Mouse (Mus musculus): ENCODE results near the gene Ccdc153. TPM values are rescaled to one million over a fixed set of nuclear protein-coding genes. Genes with fewer than 3 reads are reported as not detected.
A peak's percentile ranks its signal among the peaks of the same experiment; 100 is the strongest.

The Ccdc153 gene
- polyA plus RNA-seq, 1 experiment: 13.0 TPM

DNA sequence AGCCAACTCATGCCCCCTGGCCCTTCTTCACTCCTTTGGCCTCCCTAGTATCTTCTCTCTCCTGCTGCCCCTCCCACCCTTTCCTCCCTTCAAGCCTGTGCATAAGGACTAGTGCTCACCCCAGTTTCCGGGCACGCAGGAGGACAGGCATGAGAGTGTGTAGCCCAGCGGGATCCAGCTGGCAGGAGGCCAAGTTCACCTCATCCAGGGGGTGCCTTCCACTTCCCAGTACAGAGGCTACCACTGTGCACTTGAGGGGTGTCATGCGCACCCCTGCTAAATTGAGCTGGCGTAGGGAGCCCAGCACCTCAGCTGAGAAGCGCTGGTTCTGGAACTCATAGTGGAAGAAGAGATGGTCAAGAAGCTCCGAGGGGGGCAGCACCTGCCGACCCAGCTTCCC lies 15.7 kb downstream of the Ccdc153 start:
- H3K27me3 ChIP-seq (ENCODE audit: control insufficient read depth, insufficient read depth, low read length): no peaks in the 10 kb centered on the region
- no peaks in the 10 kb centered on the region for H3K36me3 ChIP-seq (ENCODE audit: control insufficient read depth, insufficient read depth, low read length)
- no peak overlapping the region for H3K4me3 ChIP-seq (ENCODE audit: control insufficient read depth, insufficient read depth, low read length)
- no peak for DNase-seq
- 98% methylated on average over 8 of the region's 8 CpGs for WGBS
- peaks cover 27% of the 10 kb centered on the region for H3K4me1 ChIP-seq (replicated peaks; ENCODE audit: control insufficient read depth, insufficient read depth, low read length)
- H3K27ac ChIP-seq (ENCODE audit: control insufficient read depth, insufficient read depth, low read length): no peak overlapping the region
- TF ChIP-seq POLR2A (IDR thresholded peaks at IDR 0.05; ENCODE audit: control insufficient read depth, extremely low read depth, insufficient read depth, low read length, poor library complexity): no peak
- no peak for TF ChIP-seq CTCF (IDR thresholded peaks at IDR 0.05; ENCODE audit: borderline replicate concordance, control insufficient read depth, extremely low read depth, insufficient read depth, low read length, poor library complexity)

DNA sequence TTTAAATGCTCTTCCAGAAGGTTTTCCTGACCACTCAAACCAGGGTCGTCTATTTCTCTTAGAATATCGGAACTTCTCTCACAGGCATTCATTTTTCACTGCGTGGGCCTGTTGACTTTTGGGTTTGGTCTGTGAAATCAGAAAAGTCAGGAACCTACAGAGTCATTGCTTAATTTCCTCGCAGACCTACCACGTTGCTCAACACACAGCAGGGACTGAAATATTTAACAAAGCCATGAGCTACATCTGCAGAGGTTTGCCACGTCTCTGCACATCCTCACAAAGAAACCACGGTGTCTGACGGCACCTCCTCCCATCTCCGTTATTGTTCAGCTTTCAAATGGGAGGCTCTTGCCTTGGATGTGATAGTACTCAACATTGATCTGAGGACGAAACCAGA lies 18.5 kb downstream of the Ccdc153 start:
- H3K27me3 ChIP-seq (ENCODE audit: control insufficient read depth, insufficient read depth, low read length): no peaks in the 10 kb centered on the region
- no peak overlapping the region for H3K4me3 ChIP-seq (ENCODE audit: control insufficient read depth, insufficient read depth, low read length)
- WGBS: 58% methylated on average over 10 of the region's 10 CpGs
- no peaks in the 10 kb centered on the region for H3K36me3 ChIP-seq (ENCODE audit: control insufficient read depth, insufficient read depth, low read length)
- TF ChIP-seq POLR2A (IDR thresholded peaks at IDR 0.05; ENCODE audit: control insufficient read depth, extremely low read depth, insufficient read depth, low read length, poor library complexity) (no peak), CTCF (IDR thresholded peaks at IDR 0.05; ENCODE audit: borderline replicate concordance, control insufficient read depth, extremely low read depth, insufficient read depth, low read length, poor library complexity) (no peak)
- peaks cover 24% of the 10 kb centered on the region for H3K4me1 ChIP-seq (replicated peaks; ENCODE audit: control insufficient read depth, insufficient read depth, low read length)
- DNase-seq: no peak
- no peak overlapping the region for H3K27ac ChIP-seq (ENCODE audit: control insufficient read depth, insufficient read depth, low read length)

DNA sequence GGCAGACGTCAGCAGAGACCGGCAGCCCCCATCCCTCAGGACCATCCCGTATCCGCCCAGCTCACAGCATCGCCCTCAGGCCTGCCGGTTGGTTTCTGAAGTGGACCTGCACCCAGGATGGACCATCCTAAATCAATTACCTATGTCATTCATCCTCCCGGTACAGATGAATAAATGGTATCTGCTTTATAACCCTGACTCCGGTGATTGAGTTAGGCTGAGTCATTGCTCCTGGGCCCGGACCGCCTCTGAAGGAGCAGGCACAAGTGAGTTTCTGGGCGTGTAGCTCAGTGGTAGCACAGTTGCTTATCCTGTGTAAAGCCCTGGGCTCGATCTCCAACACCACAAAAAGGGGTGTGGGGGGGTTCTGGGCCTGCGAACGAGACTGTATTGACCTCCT lies 20.9 kb downstream of the Ccdc153 start:
- Histone ChIP-seq H3K36me3 (ENCODE audit: control insufficient read depth, insufficient read depth, low read length) (no peaks in the 10 kb centered on the region), H3K27me3 (ENCODE audit: control insufficient read depth, insufficient read depth, low read length) (no peaks in the 10 kb centered on the region), H3K4me1 (replicated peaks; ENCODE audit: control insufficient read depth, insufficient read depth, low read length) (peaks cover 12% of the 10 kb centered on the region), H3K4me3 (ENCODE audit: control insufficient read depth, insufficient read depth, low read length) (no peak overlapping the region), H3K27ac (ENCODE audit: control insufficient read depth, insufficient read depth, low read length) (no peak overlapping the region)
- no peak for DNase-seq
- no peak for TF ChIP-seq CTCF (IDR thresholded peaks at IDR 0.05; ENCODE audit: borderline replicate concordance, control insufficient read depth, extremely low read depth, insufficient read depth, low read length, poor library complexity)
- no peak for TF ChIP-seq POLR2A (IDR thresholded peaks at IDR 0.05; ENCODE audit: control insufficient read depth, extremely low read depth, insufficient read depth, low read length, poor library complexity)
- 98% methylated on average over 14 of the region's 14 CpGs for WGBS

DNA sequence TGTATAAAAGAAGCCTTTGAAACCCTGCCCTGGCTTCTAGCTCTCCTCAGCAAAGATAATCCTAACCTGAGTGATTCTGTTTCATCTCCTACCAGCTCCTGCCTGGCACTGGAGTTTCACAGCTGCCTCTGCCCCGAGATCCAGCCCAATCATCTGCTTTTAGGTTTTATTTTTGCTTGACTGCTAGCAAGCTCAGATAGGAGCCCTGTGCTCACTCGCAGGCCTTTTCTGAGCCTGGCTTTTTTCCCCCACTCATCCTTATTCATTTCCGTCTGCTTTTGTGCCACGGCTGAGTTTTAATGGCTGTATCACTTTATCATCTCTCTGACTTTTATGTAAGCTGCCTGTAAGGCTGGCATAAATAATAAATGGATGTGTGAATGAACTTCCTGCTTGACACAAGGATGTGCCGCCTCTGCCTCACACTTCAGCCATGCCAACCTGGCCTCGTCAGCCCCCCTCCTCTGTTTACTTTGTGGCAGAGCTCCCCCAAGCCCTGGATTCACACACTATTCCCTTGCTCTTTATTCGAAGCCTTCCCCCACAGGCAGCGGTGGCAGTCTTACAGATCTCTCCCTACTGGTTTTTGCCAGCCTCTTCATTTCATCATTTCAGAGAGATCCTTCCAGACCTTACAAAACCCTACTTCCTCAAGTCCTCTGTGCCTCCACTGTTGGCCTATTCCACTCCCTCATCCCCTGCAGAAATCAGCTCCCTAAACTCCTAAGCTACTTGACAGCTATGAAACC lies 26.2 kb downstream of the Ccdc153 start:
- TF ChIP-seq CTCF (IDR thresholded peaks at IDR 0.05; ENCODE audit: borderline replicate concordance, control insufficient read depth, extremely low read depth, insufficient read depth, low read length, poor library complexity) (no peak), POLR2A (IDR thresholded peaks at IDR 0.05; ENCODE audit: control insufficient read depth, extremely low read depth, insufficient read depth, low read length, poor library complexity) (no peak)
- no peaks in the 10 kb centered on the region for H3K27me3 ChIP-seq (ENCODE audit: control insufficient read depth, insufficient read depth, low read length)
- 84% methylated on average over 8 of the region's 8 CpGs for WGBS
- DNase-seq: no peak
- H3K4me3 ChIP-seq (ENCODE audit: control insufficient read depth, insufficient read depth, low read length): no peak overlapping the region
- H3K36me3 ChIP-seq (ENCODE audit: control insufficient read depth, insufficient read depth, low read length): no peaks in the 10 kb centered on the region
- H3K4me1 ChIP-seq (replicated peaks; ENCODE audit: control insufficient read depth, insufficient read depth, low read length): peaks cover 21% of the 10 kb centered on the region
- peak overlapping the region; percentile 29; the same call in 1 of the 2 replicates for H3K27ac ChIP-seq (ENCODE audit: control insufficient read depth, insufficient read depth, low read length)

DNA sequence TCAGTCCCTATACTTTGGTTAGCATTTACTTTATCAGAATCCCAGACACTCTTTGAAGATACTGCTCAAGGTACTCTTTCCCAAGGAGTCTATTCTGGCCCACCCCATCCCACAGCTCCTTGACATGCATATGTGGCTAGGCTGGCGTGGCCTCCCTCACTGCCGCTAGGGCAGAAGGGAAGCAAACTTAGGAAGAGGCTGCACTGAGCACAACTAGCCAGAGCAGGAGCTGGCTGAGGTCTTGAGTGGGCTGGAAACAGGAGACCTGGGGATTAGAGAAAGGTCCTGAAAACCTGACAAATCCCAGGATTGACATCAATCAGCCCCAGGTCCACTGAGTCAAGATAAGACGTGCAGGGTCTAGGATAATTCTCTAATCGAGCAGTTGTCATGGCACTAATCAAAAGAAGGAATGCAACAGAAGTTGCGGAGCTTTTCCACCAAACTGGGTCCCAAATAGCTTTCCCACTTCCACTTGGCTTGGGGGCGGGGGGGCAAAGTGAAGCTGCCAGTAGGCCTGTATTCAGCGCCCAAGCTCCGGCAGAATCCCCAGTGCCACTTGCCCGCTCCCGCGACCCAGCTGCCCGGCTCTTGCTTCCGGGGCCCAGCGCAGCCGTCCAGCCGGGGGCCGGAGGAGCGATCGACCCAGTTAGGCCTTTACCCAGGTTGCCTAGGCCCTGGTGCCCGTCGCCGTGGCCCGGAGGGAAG lies 27.0 kb downstream of the Ccdc153 start:
- peak; percentile 35 for DNase-seq
- no peaks in the 10 kb centered on the region for H3K36me3 ChIP-seq (ENCODE audit: control insufficient read depth, insufficient read depth, low read length)
- 0 out of 2 replicates have a peak, but pooled peaks have one; percentile 40 for TF ChIP-seq POLR2A (IDR thresholded peaks at IDR 0.05; ENCODE audit: control insufficient read depth, extremely low read depth, insufficient read depth, low read length, poor library complexity)
- TF ChIP-seq CTCF (IDR thresholded peaks at IDR 0.05; ENCODE audit: borderline replicate concordance, control insufficient read depth, extremely low read depth, insufficient read depth, low read length, poor library complexity): no peak

DNA sequence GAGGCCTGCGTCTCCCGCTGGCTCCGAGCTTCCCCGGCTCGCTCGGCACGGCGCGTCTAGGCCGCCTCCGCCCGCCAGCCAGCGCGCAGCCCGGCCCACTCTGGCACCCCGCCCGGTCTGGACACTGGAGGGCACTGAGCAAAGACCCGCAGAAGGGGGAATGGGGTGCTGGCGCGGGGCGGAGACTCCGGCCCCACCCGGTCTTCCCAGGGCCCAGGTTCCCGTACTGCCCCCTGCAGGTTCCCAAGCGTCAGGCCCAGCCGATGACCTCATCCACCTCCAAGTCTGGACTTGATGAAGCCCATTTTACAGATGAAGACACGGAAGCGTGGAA lies 27.5 kb downstream of the Ccdc153 start:
- Histone ChIP-seq H3K27me3 (ENCODE audit: control insufficient read depth, insufficient read depth, low read length) (no peaks in the 10 kb centered on the region), H3K4me1 (replicated peaks; ENCODE audit: control insufficient read depth, insufficient read depth, low read length) (peaks cover 15% of the 10 kb centered on the region)
- 3% methylated on average over 28 of the region's 28 CpGs for WGBS

More for the DNA sequence above, 27.0 kb downstream of the Ccdc153 start:
- Histone ChIP-seq H3K27ac (ENCODE audit: control insufficient read depth, insufficient read depth, low read length) (peak overlapping the region; percentile 29; the same call in 1 of the 2 replicates), H3K4me3 (ENCODE audit: control insufficient read depth, insufficient read depth, low read length) (peak overlapping the region; percentile 65), H3K27me3 (ENCODE audit: control insufficient read depth, insufficient read depth, low read length) (no peaks in the 10 kb centered on the region), H3K4me1 (replicated peaks; ENCODE audit: control insufficient read depth, insufficient read depth, low read length) (peaks cover 19% of the 10 kb centered on the region)
- WGBS: 17% methylated on average over 23 of the region's 23 CpGs

More for the DNA sequence above, 27.5 kb downstream of the Ccdc153 start:
- Histone ChIP-seq H3K36me3 (ENCODE audit: control insufficient read depth, insufficient read depth, low read length) (no peaks in the 10 kb centered on the region), H3K27ac (ENCODE audit: control insufficient read depth, insufficient read depth, low read length) (0 out of 2 replicates have a peak overlapping the region, but pooled peaks have one; percentile 4), H3K4me3 (ENCODE audit: control insufficient read depth, insufficient read depth, low read length) (peak overlapping the region; percentile 65)
- peak; percentile 3; the same call in 1 of the 2 replicates for TF ChIP-seq POLR2A (IDR thresholded peaks at IDR 0.05; ENCODE audit: control insufficient read depth, extremely low read depth, insufficient read depth, low read length, poor library complexity)
- TF ChIP-seq CTCF (IDR thresholded peaks at IDR 0.05; ENCODE audit: borderline replicate concordance, control insufficient read depth, extremely low read depth, insufficient read depth, low read length, poor library complexity): peak; percentile 91; the same call in 1 of the 2 replicates
- DNase-seq: peak; percentile 86
